Mouse (Mus musculus) liver, adult 2 months (tissue): ENCODE measurements around the gene Hirip3. TPM values are rescaled to one million over a fixed set of nuclear protein-coding genes. Genes with fewer than 3 reads are reported as not detected.

Experiments
- DNase-seq: peaks from one replicate; pipeline ENCODE4 v3.0.0-alpha.2; 2011; ENCODE audit warnings: low read depth, low spot score; ENCODE audit errors: extremely low read depth
- H3K27ac ChIP-seq: fragments of 200-500 bp; replicated peaks from 2 replicates; pipeline ENCODE4 v1.5.1; 2012; ENCODE audit warnings: low read depth, mild to moderate bottlenecking, control low read depth, inconsistent platforms, low read length; ENCODE audit not compliant: insufficient read depth
- H3K27me3 ChIP-seq: fragments of 200-500 bp; 2 replicates; pipeline ENCODE4 v1.6.1; 2012; ENCODE audit warnings: mild to moderate bottlenecking, moderate library complexity, low read length, inconsistent platforms; ENCODE audit not compliant: control insufficient read depth, insufficient read depth
- H3K36me3 ChIP-seq: fragments of 200-500 bp; 2 replicates; pipeline ENCODE4 v1.6.1; 2012; ENCODE audit warnings: low read length, inconsistent platforms; ENCODE audit not compliant: control insufficient read depth, insufficient read depth
- H3K4me1 ChIP-seq: fragments of 200-500 bp; 2 replicates; pipeline ENCODE4 v1.6.1; 2011; ENCODE audit warnings: low read length; ENCODE audit not compliant: control insufficient read depth, insufficient read depth
- H3K4me3 ChIP-seq: fragments of 200-500 bp; 2 replicates; pipeline ENCODE4 v1.5.1; 2011; ENCODE audit warnings: low read depth, mild to moderate bottlenecking, control low read depth, low read length, moderate library complexity; ENCODE audit not compliant: insufficient read depth
- H3K79me2 ChIP-seq: fragments of 200-500 bp; 2 replicates; pipeline ENCODE4 v1.6.1; 2012; ENCODE audit warnings: inconsistent platforms, mild to moderate bottlenecking, low read length, moderate library complexity; ENCODE audit not compliant: control insufficient read depth, insufficient read depth
- H3K9ac ChIP-seq: fragments of 200-500 bp; 2 replicates; pipeline ENCODE4 v1.6.1; 2012; ENCODE audit warnings: low read depth, mild to moderate bottlenecking, control low read depth, inconsistent platforms, low read length
- CTCF ChIP-seq: fragments of 200-500 bp; IDR thresholded peaks from 2 replicates; pipeline ENCODE4 v1.5.1; 2011; ENCODE audit warnings: low read depth, low read length, control low read depth
- POLR2A ChIP-seq: fragments of 200-500 bp; IDR thresholded peaks from 2 replicates; pipeline ENCODE4 v1.6.1; 2011; ENCODE audit warnings: low read length, control low read depth; ENCODE audit not compliant: insufficient read depth; ENCODE audit errors: extremely low read depth
- WGBS: fragments of 180-500 bp; shearing (Covaris S2); methylation state at CpG from one replicate; pipeline ENCODE4 v1.1.7; 2018; 5-methylcytosine and 5-hydroxymethylcytosine counted together
- polyA plus RNA-seq: library from polyadenylated mRNA; depleted of rRNA; stranded (reverse); fragments of >200 nt; gene quantifications from 2 replicates; pipeline ENCODE4 v1.2.3, GENCODE M21; 2012; rRNA removed
- total RNA-seq: library from RNA; depleted of rRNA; stranded (reverse); fragments of >200 nt; gene quantifications from 2 replicates; pipeline ENCODE4 v1.2.3, GENCODE M21; 2014; rRNA removed

The Hirip3 gene
- 1.0 and 1.5 TPM in 2 replicates for total RNA-seq
- polyA plus RNA-seq, result 1.00 and 2.4 TPM in 2 replicates

GRCm38 (mm10) chr7:126861429-126862130 lies at the start of gene Hirip3:
Gene Hirip3 (plus strand): TSS chr7:126861972.
- H3K79me2 ChIP-seq, result no peaks in the 10 kb centered on the region
- H3K4me3 ChIP-seq, result peak within 1 kb of the TSS; percentile 64
- TF ChIP-seq CTCF, result no peak
- peak; percentile 58; the same call in 1 of the 2 replicates for TF ChIP-seq POLR2A
- peaks cover 7% of the 10 kb centered on the region; the same call in 1 of the 2 replicates for H3K4me1 ChIP-seq
- H3K27ac ChIP-seq, result peak within 1 kb of the TSS; percentile 50
- H3K27me3 ChIP-seq, result no peaks in the 10 kb centered on the region
- 2% methylated on average over 42 of the region's 42 CpGs for WGBS
- peak within 1 kb of the TSS; percentile 61 for H3K9ac ChIP-seq
- H3K36me3 ChIP-seq, result no peaks in the 10 kb centered on the region; the same call in 1 of the 2 replicates
- peak; percentile 88 for DNase-seq

GRCm38 (mm10) chr7:126815726-126816222 lies 46.0 kb upstream of the Hirip3 start:
- no peak for DNase-seq
- no peaks in the 10 kb centered on the region for H3K4me1 ChIP-seq
- 54% methylated on average over 8 of the region's 8 CpGs for WGBS
- TF ChIP-seq CTCF (no peak), POLR2A (no peak)
- no peaks in the 10 kb centered on the region for H3K36me3 ChIP-seq
- H3K4me3 ChIP-seq, result no peak overlapping the region
- no peaks in the 10 kb centered on the region for H3K27me3 ChIP-seq
- H3K9ac ChIP-seq, result no peak overlapping the region
- H3K79me2 ChIP-seq, result no peaks in the 10 kb centered on the region
- H3K27ac ChIP-seq, result no peak overlapping the region

- H3K27ac ChIP-seq, result no peak overlapping the region
- H3K9ac ChIP-seq, result no peak overlapping the region
- WGBS, result 34% methylated on average over 8 of the region's 8 CpGs
- H3K79me2 ChIP-seq, result no peaks in the 10 kb centered on the region
- TF ChIP-seq POLR2A (no peak), CTCF (no peak)
- no peaks in the 10 kb centered on the region for H3K4me1 ChIP-seq
- H3K36me3 ChIP-seq, result no peaks in the 10 kb centered on the region
- no peaks in the 10 kb centered on the region for H3K27me3 ChIP-seq
- DNase-seq, result peak; percentile 78
- no peak overlapping the region for H3K4me3 ChIP-seq
These were observed 45.3 kb upstream of the Hirip3 start for GRCm38 (mm10) chr7:126816494-126816893.

GRCm38 (mm10) chr7:126817595-126817994 lies 44.2 kb upstream of the Hirip3 start:
- H3K27ac ChIP-seq, result no peak overlapping the region
- TF ChIP-seq CTCF (no peak), POLR2A (no peak)
- peaks cover 2% of the 10 kb centered on the region; the same call in 1 of the 2 replicates for H3K27me3 ChIP-seq
- WGBS, result 90% methylated on average over 7 of the region's 7 CpGs
- no peaks in the 10 kb centered on the region for H3K36me3 ChIP-seq
- DNase-seq, result no peak
- no peaks in the 10 kb centered on the region for H3K4me1 ChIP-seq
- no peaks in the 10 kb centered on the region for H3K79me2 ChIP-seq
- H3K4me3 ChIP-seq, result no peak overlapping the region
- H3K9ac ChIP-seq, result no peak overlapping the region

GRCm38 (mm10) chr7:126818818-126819217 lies 43.0 kb upstream of the Hirip3 start:
- no peak overlapping the region for H3K4me3 ChIP-seq
- no peak overlapping the region for H3K9ac ChIP-seq
- no peaks in the 10 kb centered on the region for H3K79me2 ChIP-seq
- no peak overlapping the region for H3K27ac ChIP-seq
- WGBS, result 35% methylated on average over 1 of the region's 1 CpGs
- H3K36me3 ChIP-seq, result no peaks in the 10 kb centered on the region
- TF ChIP-seq POLR2A (no peak), CTCF (no peak)
- DNase-seq, result no peak
- peaks cover 7% of the 10 kb centered on the region for H3K27me3 ChIP-seq
- no peaks in the 10 kb centered on the region for H3K4me1 ChIP-seq
